Mouse (Mus musculus) embryo, embryonic 10.5 days (tissue): ENCODE data around the gene Gm45837.

Source experiments
- DNase-seq: peaks from one replicate; pipeline ENCODE4 v3.0.0-alpha.2; 2015; ENCODE audit warnings: low spot score

Gm45837 gene

DNA sequence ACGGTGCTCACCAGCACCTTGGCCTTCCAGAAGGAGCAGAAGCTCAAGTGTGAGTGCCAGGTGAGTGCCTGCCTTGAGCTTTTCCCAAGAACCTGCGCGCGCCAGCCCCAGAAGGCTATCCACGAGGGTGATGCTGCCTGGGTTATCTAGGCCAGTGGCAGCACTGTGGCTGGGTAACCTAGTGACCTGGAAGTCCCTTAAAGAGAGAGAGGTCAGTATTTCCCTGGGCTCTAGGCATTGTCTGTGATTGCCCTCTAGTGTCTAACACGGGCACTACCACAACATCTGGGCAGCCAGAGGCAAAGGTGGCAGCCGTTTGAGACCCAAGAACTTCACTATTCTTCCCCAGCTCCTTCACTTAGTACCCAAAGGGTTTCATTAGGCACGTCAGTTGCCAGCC lies 92.7 kb downstream of the Gm45837 start:
- peak; percentile 85 for DNase-seq

DNA sequence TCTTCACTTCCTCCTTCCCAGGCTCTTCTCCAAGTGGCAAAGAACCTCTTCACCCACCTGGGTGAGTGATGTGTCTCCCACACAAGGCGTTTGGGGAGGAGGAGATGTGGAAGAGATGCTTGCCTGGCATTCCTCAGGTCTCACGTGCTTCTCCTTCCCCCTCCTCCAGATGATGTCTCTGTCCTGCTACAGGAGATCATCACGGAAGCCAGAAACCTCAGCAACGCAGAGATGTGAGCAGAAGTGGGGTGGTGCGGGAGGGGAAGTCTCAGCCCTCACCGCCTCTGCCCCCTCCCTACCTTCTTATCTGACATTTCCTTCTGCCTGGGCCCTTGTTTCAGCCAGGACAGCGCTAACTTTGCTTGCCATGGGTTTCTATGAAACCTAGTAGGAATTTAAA lies 93.1 kb downstream of the Gm45837 start:
- DNase-seq: no peak

- DNase-seq: peak; percentile 60
Observed at GRCm38 (mm10) chr7:101504507-101504906, 93.8 kb downstream of the Gm45837 start.

DNA sequence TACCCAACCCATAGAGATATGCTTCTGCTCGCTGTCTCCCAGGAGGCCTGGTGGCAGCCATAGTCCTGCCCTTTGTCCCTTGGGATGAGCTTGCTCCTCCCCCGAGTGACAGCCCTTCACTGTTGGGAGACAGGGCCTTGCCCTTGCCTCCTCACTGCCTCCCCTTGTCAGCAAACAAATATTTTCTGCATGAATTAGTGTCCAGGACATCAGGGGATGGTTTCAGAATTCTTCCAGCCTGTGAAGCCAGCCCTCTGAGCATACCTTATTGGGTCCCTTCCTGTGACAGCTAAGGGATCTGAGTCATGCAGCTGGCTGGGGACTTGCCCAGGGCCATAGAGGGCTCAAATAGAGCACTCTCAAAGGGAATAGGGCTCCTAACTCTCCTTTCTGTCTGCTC lies 98.5 kb downstream of the Gm45837 start:
- DNase-seq: no peak

- DNase-seq: no peak
Observed at GRCm38 (mm10) chr7:101513655-101514054, 103.0 kb downstream of the Gm45837 start.

GRCm38 (mm10) chr7:101514768-101515167 lies 104.1 kb downstream of the Gm45837 start:
- DNase-seq: no peak

- DNase-seq: no peak
Observed at GRCm38 (mm10) chr7:101515295-101515694, 104.6 kb downstream of the Gm45837 start.

DNA sequence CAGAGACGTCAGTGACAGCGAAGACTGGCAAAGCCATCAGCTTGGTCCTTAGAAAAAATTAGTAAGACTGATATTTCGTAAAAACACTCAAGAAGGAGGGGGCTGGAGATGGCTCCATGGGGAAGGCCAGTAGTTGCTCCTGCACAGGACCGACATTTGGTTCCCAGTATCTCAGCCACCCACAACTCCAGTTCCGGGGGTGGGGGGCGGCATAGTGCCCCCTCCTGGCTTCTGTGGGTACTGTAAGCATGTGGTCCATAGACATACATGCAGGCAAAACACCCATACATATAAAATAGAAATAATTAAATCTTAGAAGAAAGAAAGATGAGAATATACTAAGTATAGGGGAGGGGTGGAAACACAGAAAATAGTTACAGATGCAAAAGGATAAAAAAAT lies 105.8 kb downstream of the Gm45837 start:
- DNase-seq: no peak

DNA sequence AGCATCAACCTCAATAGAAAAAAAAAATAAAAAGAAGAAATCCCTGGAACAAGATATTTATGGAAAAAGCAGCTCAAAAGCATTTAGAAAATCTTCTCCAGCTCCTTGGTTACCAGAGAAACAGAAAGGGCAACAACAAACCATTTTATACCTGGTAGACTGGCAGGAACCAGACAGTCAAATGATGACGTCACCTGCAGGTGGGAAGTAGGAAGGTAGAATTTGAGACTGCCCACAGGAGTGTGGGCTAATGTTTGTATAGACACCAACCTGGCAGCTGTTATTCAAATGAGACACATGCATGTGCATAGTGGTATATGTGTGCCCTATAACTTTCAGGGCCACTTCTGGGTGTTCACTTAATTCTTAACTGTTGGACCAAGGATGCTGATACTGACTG lies 111.0 kb downstream of the Gm45837 start:
- no peak for DNase-seq

GRCm38 (mm10) chr7:101523205-101523604 lies 112.5 kb downstream of the Gm45837 start:
- peak; percentile 34 for DNase-seq

DNA sequence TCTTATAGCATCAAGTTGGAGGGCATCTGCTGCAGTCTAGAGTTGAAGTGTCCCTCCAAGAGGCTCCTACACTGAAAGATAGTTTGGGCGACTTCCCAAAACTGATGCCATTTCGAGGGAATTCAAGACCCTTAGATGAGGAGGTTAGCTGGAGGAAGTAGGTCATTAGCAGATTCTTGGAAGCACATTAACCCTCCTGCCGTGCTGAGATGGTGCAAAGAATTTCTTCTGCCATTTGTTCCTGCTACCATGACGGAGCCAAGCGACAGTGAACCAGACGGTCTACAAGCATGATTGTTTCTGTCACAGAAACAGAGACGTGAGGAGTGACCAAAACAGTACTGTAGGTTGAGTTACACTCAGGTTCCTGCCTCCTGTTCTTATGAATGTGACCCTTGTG lies 115.8 kb downstream of the Gm45837 start:
- no peak for DNase-seq

DNA sequence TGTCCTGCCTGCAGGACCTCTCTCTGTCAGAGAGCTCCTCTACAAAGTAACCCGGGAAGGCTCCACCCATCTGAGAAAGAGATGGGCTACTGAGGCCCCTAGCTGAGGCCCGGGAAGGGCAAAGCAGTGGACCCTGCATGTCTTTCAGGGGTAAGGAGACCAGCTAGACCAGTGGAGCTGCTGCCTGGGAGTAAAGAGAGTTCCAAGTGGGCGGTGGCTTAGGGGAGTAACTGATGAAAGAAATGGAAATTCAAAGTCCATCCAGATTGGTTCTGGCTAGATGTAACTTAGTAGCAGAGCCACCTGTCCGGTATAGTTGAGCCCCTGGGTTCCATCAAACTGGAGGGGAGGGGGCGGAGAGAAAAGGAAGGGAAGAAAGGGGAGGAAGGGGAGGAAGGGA lies 123.7 kb downstream of the Gm45837 start:
- DNase-seq: no peak

- no peak for DNase-seq
Observed at GRCm38 (mm10) chr7:101535102-101535501, 124.4 kb downstream of the Gm45837 start.

DNA sequence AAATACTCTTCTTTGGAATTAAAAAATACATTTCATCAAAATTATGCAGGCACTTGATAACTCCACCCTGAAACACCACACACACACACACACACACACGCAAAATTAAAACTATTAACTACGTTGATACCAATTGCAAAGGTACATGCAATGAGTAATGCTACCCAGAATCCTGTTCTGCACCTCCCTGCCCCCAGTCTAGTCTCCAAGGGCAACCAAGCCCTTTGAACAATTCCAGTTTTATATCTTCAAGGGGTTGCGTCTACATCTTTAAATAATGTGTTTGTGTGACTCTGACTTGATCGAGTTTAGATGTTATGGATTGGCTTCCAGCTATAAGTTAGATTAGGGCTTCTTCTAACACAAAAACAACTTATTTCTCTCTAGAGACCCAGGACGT lies 124.8 kb downstream of the Gm45837 start:
- no peak for DNase-seq

DNA sequence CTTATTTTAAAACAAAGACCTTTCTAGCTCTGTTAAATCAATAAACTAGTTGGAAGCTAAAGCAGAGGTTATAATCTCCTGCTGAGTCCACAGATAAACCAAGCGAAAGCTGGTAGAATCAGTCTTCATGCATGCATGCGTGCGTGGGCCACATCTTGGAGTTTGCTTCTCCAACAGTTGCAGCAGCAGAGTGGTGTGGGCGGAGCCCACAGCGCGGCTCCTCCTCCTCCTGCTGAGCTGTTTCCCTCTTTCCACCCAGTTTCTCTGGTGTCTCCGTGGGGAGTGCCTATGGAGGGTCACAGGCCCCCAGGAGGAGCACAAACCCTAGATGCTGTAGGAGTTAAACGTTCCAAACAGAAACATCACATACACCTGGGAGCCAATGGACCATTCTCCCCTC lies 126.9 kb downstream of the Gm45837 start:
- no peak for DNase-seq

DNA sequence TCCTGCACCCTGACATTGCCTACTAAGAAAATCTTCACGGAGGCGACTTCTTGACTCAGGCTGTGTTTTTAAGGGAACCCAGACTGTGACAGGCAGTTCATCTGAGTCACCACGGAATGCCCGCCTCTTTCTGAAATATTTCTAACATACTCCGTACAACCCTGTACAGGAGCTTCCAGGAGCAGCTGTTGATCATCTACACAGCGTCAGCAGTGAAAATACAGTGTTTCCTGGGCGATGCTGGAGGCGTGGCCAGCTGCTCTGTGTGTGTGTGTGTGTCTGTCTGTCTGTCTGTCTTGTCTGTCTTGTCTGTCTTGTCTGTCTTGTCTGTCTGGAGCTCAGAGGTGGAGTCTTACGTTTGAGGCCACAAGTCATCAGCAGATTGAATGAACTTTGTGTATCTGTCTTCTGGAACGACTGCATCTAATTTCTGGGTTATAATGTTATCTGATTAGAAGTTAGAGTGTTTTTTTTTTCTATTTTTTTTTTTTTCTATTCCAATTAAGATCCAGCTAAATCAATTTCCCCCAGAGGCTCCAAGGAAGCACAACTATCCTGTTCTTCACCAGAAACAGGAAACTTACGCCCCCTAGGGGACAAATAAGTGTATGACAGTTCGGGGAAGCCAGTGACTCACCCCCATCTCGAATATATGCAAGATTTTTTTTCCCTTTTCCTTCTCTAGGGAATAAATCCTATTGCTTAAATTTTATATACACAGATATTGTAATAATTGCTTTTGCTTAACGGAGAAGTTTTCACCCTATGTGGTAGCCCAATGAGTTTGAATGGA lies 127.7 kb downstream of the Gm45837 start:
- peak; percentile 70 for DNase-seq

DNA sequence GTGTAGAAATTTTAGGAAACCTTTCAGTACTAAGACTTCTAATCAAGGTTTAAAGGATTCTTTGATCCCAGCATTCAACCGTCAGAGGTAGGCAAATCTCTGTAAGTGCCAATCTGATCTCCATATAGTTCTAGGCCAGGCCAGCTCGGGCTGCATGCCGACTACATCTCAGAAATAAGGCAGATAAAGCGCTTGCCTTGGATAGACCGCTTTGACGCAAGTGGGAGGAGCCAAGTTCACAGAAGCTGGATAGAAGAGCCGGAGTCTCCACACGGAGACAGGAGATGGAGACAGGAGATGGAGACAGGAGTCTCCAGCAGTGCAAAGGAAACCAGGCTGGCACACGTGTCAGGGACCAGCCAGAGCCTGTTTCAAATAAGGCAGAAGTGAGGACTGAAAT lies 129.1 kb downstream of the Gm45837 start:
- DNase-seq: no peak

DNA sequence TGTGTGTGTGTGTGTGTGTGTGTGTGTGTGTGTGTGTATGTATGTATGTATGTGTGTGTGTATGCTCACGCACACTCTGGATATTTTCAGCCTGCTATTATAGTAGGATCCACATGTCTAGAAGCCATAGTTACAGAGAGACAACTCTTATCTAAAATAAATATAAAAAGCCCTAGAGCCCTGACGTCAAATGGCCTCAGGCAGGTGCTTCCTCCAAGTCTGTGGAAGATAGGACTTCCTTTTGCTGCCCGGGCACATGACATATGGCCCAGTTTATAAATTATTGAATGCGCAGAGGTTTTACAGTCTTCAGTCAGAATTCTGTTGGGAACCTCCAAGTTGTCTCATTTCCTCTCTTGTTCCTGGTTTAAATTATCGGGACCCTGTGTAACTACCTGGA lies 130.0 kb downstream of the Gm45837 start:
- DNase-seq: no peak

GRCm38 (mm10) chr7:101541132-101541531 lies 130.4 kb downstream of the Gm45837 start:
- peak; percentile 91 for DNase-seq

DNA sequence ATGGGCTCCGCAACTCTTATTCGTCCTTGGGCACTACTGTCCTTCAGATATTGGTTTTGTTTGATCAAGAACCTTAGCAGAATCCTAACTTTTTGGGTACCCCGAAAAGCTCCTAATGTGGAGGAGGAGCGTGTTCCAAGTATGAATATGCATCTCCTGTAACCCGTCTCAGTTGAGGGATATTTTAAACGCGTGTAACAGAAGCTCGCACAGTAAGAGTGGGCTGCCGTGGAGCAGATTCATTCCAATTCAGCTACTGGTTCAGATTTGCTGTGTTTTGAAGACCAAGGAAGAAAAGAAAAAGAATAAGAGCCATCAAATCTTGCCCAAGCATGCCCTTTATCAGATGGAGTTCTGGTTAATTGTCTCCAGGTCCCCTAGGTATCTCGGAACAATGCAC lies 131.0 kb downstream of the Gm45837 start:
- DNase-seq: no peak

- no peak for DNase-seq
Observed at GRCm38 (mm10) chr7:101547651-101548050, 137.0 kb downstream of the Gm45837 start.

GRCm38 (mm10) chr7:101549266-101549665 lies 138.6 kb downstream of the Gm45837 start:
- DNase-seq: no peak

DNA sequence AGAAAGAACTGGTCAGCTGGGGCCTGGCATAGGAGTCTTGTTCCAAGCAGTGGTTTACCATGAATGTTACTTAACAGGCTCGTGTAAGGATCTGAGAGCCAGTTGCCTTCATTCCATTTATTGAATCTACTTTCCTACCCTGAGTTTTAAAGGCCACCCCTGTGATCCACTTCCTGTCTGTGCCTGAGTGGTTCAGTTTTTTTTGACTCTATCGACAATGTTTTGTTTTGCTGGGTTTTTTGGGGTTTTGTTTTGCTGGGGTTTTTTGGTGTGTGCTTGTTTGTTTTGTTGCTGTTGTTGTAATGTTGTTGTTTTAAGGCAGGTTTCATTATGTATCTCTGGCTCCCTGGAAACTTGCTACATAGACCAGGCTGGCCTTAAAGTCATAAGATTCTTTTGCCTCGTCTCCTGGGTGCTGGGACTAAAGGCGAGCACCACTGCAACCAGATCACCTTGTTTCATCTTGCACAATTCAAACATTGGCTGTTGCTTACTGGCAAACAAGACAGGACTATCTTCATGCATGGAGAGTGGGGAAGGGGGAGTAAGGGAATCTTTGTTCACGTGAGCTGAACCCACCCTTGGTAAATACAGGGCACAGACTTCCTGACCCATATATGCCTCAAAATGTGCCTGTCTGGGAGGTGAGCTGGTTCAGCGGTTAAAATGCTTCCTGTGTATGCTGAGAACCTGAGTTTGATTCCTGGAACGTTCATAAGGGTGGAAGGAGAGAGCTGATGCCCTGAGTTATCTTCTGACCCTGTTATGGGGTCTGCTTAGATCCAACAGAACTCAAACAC lies 140.2 kb downstream of the Gm45837 start:
- DNase-seq: no peak
